Mouse (Mus musculus) midbrain, embryonic 11.5 days (tissue): ENCODE results near the gene Rsu1. TPM values are rescaled to one million over a fixed set of nuclear protein-coding genes. Genes with fewer than 3 reads are reported as not detected.

ENCODE experiments used
- ATAC-seq: fragments of 200-750 bp; cut with Nextera tagmentation; 2 replicates; pipeline ENCODE4 v1.8.0; 2017; ENCODE audit warnings: moderate TSS enrichment, moderate library complexity; ENCODE audit not compliant: low FRiP score
- DNase-seq: peaks from one replicate; pipeline ENCODE4 v3.0.0; 2015; ENCODE audit warnings: low spot score; ENCODE audit errors: missing footprints
- H3K27ac ChIP-seq: fragments of 300-500 bp; sonication (generic); 2 replicates; pipeline ENCODE4 v1.5.1; 2014; ENCODE audit warnings: low read depth, low read length
- H3K27me3 ChIP-seq: fragments of 300-500 bp; sonication (generic); 2 replicates; pipeline ENCODE4 v1.6.1; 2014; ENCODE audit warnings: mild to moderate bottlenecking, low read length, moderate library complexity, mixed read lengths; ENCODE audit not compliant: control insufficient read depth, insufficient read depth
- H3K36me3 ChIP-seq: fragments of 300-500 bp; sonication (generic); 2 replicates; pipeline ENCODE4 v1.6.1; 2014; ENCODE audit warnings: mild to moderate bottlenecking, low read length, moderate library complexity, mixed read lengths; ENCODE audit not compliant: control insufficient read depth, insufficient read depth
- H3K4me1 ChIP-seq: fragments of 300-500 bp; sonication (generic); 2 replicates; pipeline ENCODE4 v1.6.1; 2014; ENCODE audit warnings: low read length; ENCODE audit not compliant: control insufficient read depth, insufficient read depth
- H3K4me2 ChIP-seq: fragments of 300-500 bp; sonication (generic); 2 replicates; pipeline ENCODE4 v1.6.1; 2014; ENCODE audit warnings: mild to moderate bottlenecking, moderate library complexity
- H3K4me3 ChIP-seq: fragments of 300-500 bp; sonication (generic); 2 replicates; pipeline ENCODE4 v1.5.1; 2014; ENCODE audit warnings: low read depth, low read length
- H3K9ac ChIP-seq: fragments of 300-500 bp; sonication (generic); 2 replicates; pipeline ENCODE4 v1.6.1; 2014; ENCODE audit warnings: low read length
- H3K9me3 ChIP-seq: fragments of 300-500 bp; sonication (generic); 2 replicates; pipeline ENCODE4 v1.6.1; 2016; ENCODE audit warnings: low read length; ENCODE audit not compliant: control insufficient read depth
- WGBS: fragments of 180-500 bp; shearing (Covaris S2); extraction: QIAGEN DNeasy Blood & Tissue Kit; methylation state at CpG from one replicate; pipeline ENCODE4 v1.1.7; 2014; 5-methylcytosine and 5-hydroxymethylcytosine counted together
- polyA plus RNA-seq: library from polyadenylated mRNA; unstranded; fragments of >200 nt; fragmentation: Nextera tagmentation; extraction: Ambion mirVana; gene quantifications from 2 replicates; pipeline ENCODE4 v1.2.1, GENCODE M21; 2014

The Rsu1 gene
- 73.1 and 78.0 TPM in 2 replicates for polyA plus RNA-seq

DNA sequence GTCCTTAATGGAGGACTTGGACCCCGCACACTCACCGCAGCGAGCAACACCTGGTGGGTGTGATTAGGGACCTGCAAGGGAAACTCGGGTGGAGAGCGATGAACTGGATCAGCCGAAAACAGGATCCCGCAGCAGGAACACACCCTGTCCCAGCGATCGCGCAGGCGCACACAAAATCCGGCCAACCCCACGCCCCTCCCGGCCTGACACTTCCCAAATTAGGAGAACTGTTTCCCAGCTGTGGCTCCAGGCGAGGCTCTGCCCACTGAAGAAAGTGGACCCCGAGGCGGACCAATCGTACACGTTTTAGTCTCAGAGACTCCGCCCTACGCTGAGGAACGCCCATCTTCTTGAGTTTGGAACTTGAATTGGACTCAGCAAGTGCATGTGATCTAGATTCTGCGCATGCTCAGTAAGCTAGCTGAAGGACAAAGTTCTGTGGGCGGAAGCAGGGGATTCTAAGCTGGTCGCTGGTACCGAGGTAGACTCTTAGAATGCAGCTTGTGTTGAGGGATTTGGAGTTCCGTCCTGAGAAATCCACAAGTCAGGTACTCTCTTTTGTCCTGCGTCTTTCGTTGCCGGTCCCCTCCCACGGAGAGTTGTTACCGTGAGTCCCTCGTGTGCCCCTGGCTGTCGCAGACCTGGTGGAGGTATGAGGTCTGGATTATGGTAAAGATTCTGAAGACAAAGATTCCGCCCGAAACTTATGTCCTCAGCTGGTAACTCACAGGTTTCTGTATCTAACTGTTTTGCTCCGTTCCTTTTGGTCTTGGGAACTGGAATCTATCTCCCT lies at the start of gene Rsu1:
TSS of gene Rsu1 (minus strand) at position 251 of the 793 bp plus-strand sequence.
- Histone ChIP-seq H3K36me3 (no peaks in the 10 kb centered on the region), H3K4me3 (peak within 1 kb of the TSS; percentile 42), H3K27me3 (no peaks in the 10 kb centered on the region), H3K4me1 (peaks cover 4% of the 10 kb centered on the region; the same call in 1 of the 2 replicates), H3K9me3 (no peaks in the 10 kb centered on the region), H3K9ac (peak within 1 kb of the TSS; percentile 44), H3K27ac (no peak within 1 kb of the TSS), H3K4me2 (peak within 1 kb of the TSS; percentile 49)
- ATAC-seq (peak; percentile 98), DNase-seq (peak; percentile 99)
- WGBS, result under 1% methylated on average over 37 of the region's 37 CpGs

DNA sequence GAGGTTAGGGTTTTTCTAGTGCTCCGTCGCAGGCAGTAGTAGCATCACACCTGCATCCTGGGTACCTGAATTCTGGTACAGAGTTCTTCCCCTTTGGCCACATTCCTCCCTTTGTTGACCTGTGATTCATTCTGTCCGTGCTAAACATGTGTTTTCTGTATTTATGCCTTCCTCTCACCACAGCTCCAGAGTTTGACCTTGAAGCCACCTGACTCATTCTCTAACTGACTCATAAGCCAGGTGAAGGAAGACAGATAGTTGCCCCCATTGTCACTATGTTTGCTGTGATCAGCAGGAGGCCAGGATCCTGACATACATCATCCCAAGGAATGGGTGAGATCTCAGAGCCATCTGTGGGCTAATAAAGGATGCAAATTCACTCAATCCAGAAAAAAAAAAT lies 32.2 kb upstream of the Rsu1 start:
- no peaks in the 10 kb centered on the region for H3K27me3 ChIP-seq
- DNase-seq (no peak), ATAC-seq (no peak)
- H3K36me3 ChIP-seq, result no peaks in the 10 kb centered on the region
- no peak overlapping the region for H3K9ac ChIP-seq
- H3K27ac ChIP-seq, result no peak overlapping the region
- no peak overlapping the region for H3K4me2 ChIP-seq
- no peaks in the 10 kb centered on the region for H3K9me3 ChIP-seq
- WGBS, result 86% methylated on average over 3 of the region's 3 CpGs
- no peaks in the 10 kb centered on the region for H3K4me1 ChIP-seq
- H3K4me3 ChIP-seq, result no peak overlapping the region

DNA sequence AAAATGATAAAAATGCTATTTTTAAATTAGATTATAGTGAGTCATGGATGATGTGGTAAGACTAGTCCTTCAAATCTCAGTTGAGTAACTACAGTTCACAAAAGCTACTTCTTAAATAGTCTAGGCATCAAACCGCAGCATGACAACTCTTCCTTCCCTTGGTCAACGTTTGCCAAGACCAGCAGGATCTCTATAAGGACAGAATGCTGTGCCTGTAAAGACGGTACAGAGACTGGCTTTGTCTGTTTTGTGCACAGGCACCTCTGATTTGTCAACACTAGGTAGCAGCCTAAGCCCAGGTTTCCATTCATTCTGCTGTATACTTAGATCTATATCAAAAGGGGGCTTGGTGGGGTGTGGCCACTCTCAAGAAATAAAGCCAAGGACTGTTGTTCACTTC lies 27.8 kb upstream of the Rsu1 start:
- Histone ChIP-seq H3K27ac (no peak overlapping the region), H3K4me1 (no peaks in the 10 kb centered on the region), H3K27me3 (no peaks in the 10 kb centered on the region), H3K4me2 (no peak overlapping the region), H3K36me3 (no peaks in the 10 kb centered on the region), H3K9me3 (no peaks in the 10 kb centered on the region), H3K9ac (no peak overlapping the region), H3K4me3 (no peak overlapping the region)
- DNase-seq (no peak), ATAC-seq (peak; percentile 89)
- 44% methylated on average over 3 of the region's 3 CpGs for whole genome bisulfite sequencing

DNA sequence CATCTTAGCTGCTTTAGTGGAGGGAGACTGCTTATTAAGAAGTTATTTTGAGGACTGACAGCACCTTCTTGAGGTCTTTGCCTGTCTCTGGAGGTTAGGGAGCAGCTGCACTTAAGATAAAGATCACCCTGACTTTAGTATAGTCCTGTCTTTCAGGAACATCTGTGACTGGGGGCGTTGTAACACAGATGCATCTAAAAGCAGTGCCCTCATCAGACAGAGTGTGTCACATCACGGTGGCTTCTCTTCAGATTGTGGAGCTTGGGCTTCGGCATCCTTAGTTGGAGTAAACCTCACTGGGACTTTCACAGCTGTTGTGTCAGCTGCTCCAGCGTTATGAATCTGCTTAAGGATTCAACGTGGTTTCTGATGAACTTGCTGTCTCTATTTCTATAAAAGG lies 26.5 kb upstream of the Rsu1 start:
- no peaks in the 10 kb centered on the region for H3K4me1 ChIP-seq
- no peaks in the 10 kb centered on the region for H3K27me3 ChIP-seq
- H3K4me2 ChIP-seq, result no peak overlapping the region
- DNase-seq (no peak), ATAC-seq (no peak)
- no peak overlapping the region for H3K4me3 ChIP-seq
- no peaks in the 10 kb centered on the region for H3K36me3 ChIP-seq
- H3K9me3 ChIP-seq, result no peaks in the 10 kb centered on the region
- H3K9ac ChIP-seq, result peak overlapping the region; percentile 20; the same call in 1 of the 2 replicates
- WGBS, result 54% methylated on average over 5 of the region's 5 CpGs
- H3K27ac ChIP-seq, result no peak overlapping the region

DNA sequence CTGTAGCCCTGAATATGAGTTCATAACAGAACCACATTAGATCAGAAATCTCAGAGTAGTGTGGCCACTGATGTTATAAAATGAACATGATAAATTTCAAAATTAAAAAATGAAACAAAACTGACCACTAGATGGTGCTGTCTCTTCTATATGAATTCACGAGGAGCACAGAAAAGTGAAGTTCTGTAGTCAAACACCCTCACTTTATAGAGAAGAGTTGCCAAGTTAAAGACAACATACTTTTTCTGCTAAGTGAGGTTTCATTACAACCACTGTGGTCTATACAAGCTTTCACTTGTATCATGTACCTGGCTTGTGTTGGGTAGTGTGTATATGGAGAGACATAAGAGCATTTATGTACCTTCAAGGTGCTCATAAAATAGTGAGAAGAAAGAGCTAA lies 19.4 kb upstream of the Rsu1 start:
- Histone ChIP-seq H3K36me3 (no peaks in the 10 kb centered on the region), H3K9ac (no peak overlapping the region), H3K27ac (no peak overlapping the region), H3K27me3 (no peaks in the 10 kb centered on the region), H3K4me2 (no peak overlapping the region), H3K9me3 (no peaks in the 10 kb centered on the region), H3K4me1 (no peaks in the 10 kb centered on the region), H3K4me3 (no peak overlapping the region)
- ATAC-seq, result peak; percentile 57
- peak; percentile 95 for DNase-seq
- 4% methylated on average over 1 of the region's 1 CpGs for WGBS

DNA sequence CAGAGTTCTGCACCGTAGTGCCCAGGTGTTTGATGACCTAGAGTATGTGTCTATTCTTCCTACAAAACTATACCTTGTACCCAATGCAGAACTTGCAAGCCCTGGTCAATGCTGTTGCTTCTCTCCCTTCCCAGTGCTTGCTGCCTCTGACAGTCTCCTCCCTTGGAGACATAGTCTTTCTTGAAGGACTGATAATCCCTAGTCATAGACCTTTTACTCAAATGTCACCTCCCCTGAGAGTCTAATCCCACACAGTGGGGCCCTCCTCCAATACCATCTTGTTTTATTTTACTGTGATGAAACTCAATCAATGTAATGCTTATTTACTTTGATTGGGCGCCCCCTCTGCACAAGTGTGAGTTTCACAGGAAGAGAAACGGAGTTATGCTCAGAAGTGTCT lies 18.9 kb upstream of the Rsu1 start:
- Histone ChIP-seq H3K4me3 (no peak overlapping the region), H3K4me1 (no peaks in the 10 kb centered on the region), H3K9ac (no peak overlapping the region), H3K9me3 (no peaks in the 10 kb centered on the region), H3K4me2 (no peak overlapping the region), H3K36me3 (no peaks in the 10 kb centered on the region), H3K27me3 (no peaks in the 10 kb centered on the region), H3K27ac (no peak overlapping the region)
- 77% methylated on average over 3 of the region's 3 CpGs for WGBS
- DNase-seq (peak; percentile 90), ATAC-seq (no peak)

DNA sequence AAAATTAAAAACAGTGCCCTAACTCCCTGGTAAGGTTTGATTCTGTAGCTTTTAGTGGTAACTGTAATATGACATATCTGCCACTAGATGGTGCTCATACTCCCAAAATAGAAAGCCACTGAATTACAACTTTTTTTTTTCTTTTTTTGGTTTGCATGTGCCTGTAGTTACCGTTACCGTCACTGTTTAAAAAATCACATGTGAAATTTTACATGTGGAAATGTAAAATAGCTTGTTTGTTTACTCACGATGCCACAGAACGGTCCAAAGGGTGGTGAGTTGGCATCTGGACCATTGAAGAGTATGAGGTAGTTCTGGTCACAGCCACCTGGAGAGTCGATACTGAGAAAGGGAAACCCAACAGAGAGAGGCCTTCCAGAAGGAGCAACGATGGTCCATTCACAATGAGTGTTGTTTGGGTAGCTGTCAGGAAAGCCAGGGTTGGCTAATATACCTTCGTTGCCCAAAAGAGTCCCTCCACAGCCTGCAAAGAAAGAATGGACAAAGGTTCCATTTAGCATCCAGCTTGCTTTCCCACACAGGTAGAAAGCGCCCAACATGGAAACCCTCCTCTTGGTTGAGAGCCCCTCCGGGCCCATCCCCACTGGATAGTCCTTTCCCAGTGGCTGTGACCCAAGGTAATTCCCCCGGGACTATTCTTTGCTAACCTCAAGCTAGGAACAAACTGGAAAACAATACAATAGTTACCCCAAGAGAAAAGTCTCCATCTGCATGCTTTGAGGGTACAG lies 7.1 kb upstream of the Rsu1 start:
- H3K9me3 ChIP-seq, result no peaks in the 10 kb centered on the region
- 57% methylated on average over 10 of the region's 10 CpGs for WGBS
- ATAC-seq (peak; percentile 57), DNase-seq (peak; percentile 89)
- no peak overlapping the region for H3K9ac ChIP-seq
- no peak overlapping the region for H3K4me3 ChIP-seq
- no peaks in the 10 kb centered on the region for H3K27me3 ChIP-seq
- H3K27ac ChIP-seq, result no peak overlapping the region
- H3K36me3 ChIP-seq, result no peaks in the 10 kb centered on the region
- H3K4me2 ChIP-seq, result no peak overlapping the region
- no peaks in the 10 kb centered on the region for H3K4me1 ChIP-seq

DNA sequence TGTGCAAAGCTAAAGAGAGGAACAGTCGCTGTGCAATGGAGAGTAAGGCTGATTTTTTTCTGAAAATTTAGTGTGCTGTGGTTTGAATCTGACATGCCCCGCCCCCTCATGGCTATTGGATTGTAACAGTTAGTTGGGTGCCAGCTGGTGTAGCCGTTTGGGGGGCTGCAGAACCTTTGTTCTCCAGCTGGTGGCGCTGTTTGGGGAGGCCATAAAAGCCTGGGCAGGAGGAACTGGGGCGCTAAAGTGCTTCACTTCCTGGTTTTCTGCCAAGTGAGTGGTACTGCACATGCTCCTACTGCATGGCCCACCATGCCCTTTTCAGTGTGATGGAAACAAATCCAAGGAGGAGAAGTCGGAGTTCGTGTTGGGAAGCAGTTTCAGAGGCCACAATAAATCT lies 4.7 kb upstream of the Rsu1 start:
- Histone ChIP-seq H3K27ac (no peak overlapping the region), H3K27me3 (no peaks in the 10 kb centered on the region), H3K4me3 (no peak overlapping the region), H3K36me3 (no peaks in the 10 kb centered on the region), H3K4me2 (no peak overlapping the region), H3K4me1 (peaks cover under 1% of the 10 kb centered on the region; the same call in 1 of the 2 replicates), H3K9me3 (no peaks in the 10 kb centered on the region), H3K9ac (no peak overlapping the region)
- DNase-seq (peak; percentile 90), ATAC-seq (no peak)
- 52% methylated on average over 7 of the region's 7 CpGs for WGBS

DNA sequence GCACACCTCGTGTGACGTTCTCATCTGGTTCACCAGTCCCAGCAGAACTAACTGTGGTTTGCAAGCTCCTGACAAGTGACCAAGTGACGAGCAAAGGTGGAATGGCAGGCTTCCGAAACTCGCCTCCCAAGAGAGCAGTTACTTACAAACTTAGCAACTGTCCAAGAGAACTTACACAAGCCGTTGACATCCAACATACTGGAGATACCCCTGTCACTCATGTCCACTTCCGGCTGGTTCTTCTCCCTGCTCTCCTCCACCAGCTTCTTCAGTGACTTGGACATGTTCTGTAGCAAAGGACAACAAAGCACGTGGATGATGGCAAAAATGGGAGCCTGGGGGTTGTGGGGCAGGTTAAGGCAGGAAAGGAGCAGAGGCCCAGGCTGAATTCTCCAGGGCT lies 479 bp downstream of the Rsu1 start:
- no peak for DNase-seq
- Histone ChIP-seq H3K4me1 (peaks cover 4% of the 10 kb centered on the region; the same call in 1 of the 2 replicates), H3K9me3 (no peaks in the 10 kb centered on the region), H3K4me3 (peak overlapping the region; percentile 42), H3K4me2 (peak overlapping the region; percentile 49), H3K27me3 (no peaks in the 10 kb centered on the region), H3K36me3 (no peaks in the 10 kb centered on the region), H3K27ac (no peak overlapping the region), H3K9ac (peak overlapping the region; percentile 41)
- no peak for ATAC-seq
- 52% methylated on average over 8 of the region's 8 CpGs for WGBS
